Mouse (Mus musculus): ENCODE results near the gene Gm36210.

DNA sequence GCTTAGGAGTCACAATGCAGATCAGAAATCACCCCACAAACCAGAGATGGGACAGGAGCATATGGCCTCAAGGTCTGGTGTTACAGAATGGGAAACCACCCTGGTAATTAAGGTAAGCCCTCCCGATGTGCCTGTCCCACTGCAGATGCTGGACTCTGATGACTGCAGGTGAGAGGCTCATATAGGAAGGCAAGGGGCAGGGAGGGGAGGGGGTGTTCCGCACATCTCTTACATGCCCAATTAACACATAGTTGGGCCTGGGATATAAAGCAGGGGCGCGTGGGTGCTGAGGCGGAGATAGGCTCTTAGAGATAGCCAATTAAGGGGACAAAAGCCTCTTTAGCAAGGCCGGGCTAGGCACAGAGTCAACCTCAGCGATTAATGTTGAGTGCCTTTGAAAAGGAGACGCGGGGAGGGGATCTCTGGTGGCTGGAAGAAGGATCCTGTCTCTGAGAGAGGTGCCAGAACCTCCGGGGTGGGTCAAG lies at the start of gene Gm36210:
- TF ChIP-seq CTCF (IDR thresholded peaks at IDR 0.05) (no peak), EP300 (IDR thresholded peaks at IDR 0.05) (no peak)

All from lung, postnatal 0 days (tissue).